Mouse (Mus musculus) c-Kit-positive CD71-positive TER-119-negative erythroid progenitor cells, embryonic 14.5 days (primary cell): ENCODE results near the gene Cldn18.

Source experiments
- DNase-seq: peaks from one replicate; pipeline ENCODE4 v3.0.0-alpha.2; 2013; ENCODE audit warnings: low read depth

Gene Cldn18

GRCm38 (mm10) chr9:99717134-99717533 is at the start of gene Cldn18:
Gene Cldn18, minus strand, starts transcription at chr9:99717267.
- DNase-seq, result no peak

- DNase-seq, result no peak
These were observed 46.5 kb upstream of the Cldn18 start for GRCm38 (mm10) chr9:99763530-99763929.

GRCm38 (mm10) chr9:99750272-99750671 is 33.2 kb upstream of the Cldn18 start:
- DNase-seq, result no peak

- DNase-seq, result no peak
These were observed 31.2 kb upstream of the Cldn18 start for GRCm38 (mm10) chr9:99748279-99748678.

- DNase-seq, result no peak
These were observed 30.7 kb upstream of the Cldn18 start for GRCm38 (mm10) chr9:99747731-99748130.

GRCm38 (mm10) chr9:99744548-99744947 is 27.5 kb upstream of the Cldn18 start:
- no peak for DNase-seq

- DNase-seq, result no peak
These were observed 13.0 kb upstream of the Cldn18 start for GRCm38 (mm10) chr9:99729943-99730646.

GRCm38 (mm10) chr9:99727819-99728218 is 10.8 kb upstream of the Cldn18 start:
- no peak for DNase-seq

- no peak for DNase-seq
These were observed 8.2 kb upstream of the Cldn18 start for GRCm38 (mm10) chr9:99725278-99725677.

GRCm38 (mm10) chr9:99720011-99720410 is 2.9 kb upstream of the Cldn18 start:
- no peak for DNase-seq

GRCm38 (mm10) chr9:99710297-99710696 is 6.8 kb downstream of the Cldn18 start:
- no peak for DNase-seq

- no peak for DNase-seq
These were observed 7.3 kb downstream of the Cldn18 start for GRCm38 (mm10) chr9:99709588-99710248.

- no peak for DNase-seq
These were observed 9.5 kb downstream of the Cldn18 start for GRCm38 (mm10) chr9:99707425-99708126.

- DNase-seq, result no peak
These were observed 10.8 kb downstream of the Cldn18 start for GRCm38 (mm10) chr9:99706264-99706663.

- DNase-seq, result no peak
These were observed 13.4 kb downstream of the Cldn18 start for GRCm38 (mm10) chr9:99703711-99704110.

- no peak for DNase-seq
These were observed 14.9 kb downstream of the Cldn18 start for GRCm38 (mm10) chr9:99702215-99702614.

- no peak for DNase-seq
These were observed 15.9 kb downstream of the Cldn18 start for GRCm38 (mm10) chr9:99701187-99701586.

GRCm38 (mm10) chr9:99699752-99700389 is 17.2 kb downstream of the Cldn18 start:
- no peak for DNase-seq

GRCm38 (mm10) chr9:99694961-99695360 is 22.1 kb downstream of the Cldn18 start:
- no peak for DNase-seq

GRCm38 (mm10) chr9:99690386-99690785 is 26.7 kb downstream of the Cldn18 start:
- no peak for DNase-seq

GRCm38 (mm10) chr9:99689796-99690195 is 27.3 kb downstream of the Cldn18 start:
- no peak for DNase-seq

- DNase-seq, result no peak
These were observed 31.4 kb downstream of the Cldn18 start for GRCm38 (mm10) chr9:99685536-99686231.
